Mouse (Mus musculus) heart, embryonic 10.5 days (tissue): Measurements from ENCODE around the gene Mtmr10. TPM values are rescaled to one million over a fixed set of nuclear protein-coding genes. Genes with fewer than 3 reads are reported as not detected.
A peak's percentile ranks its signal among the peaks of the same experiment; 100 is the strongest.

Experiments used
- DNase-seq: peaks from one replicate; pipeline ENCODE4 v3.0.0-alpha.2; 2017; ENCODE audit warnings: low spot score
- H3K27ac ChIP-seq: fragments of 300-500 bp; sonication (generic); 2 replicates; pipeline ENCODE4 v1.5.1; 2016; ENCODE audit warnings: mild to moderate bottlenecking
- H3K27me3 ChIP-seq: fragments of 300-500 bp; sonication (generic); 2 replicates; pipeline ENCODE4 v1.6.1; 2016; ENCODE audit warnings: mild to moderate bottlenecking; ENCODE audit not compliant: poor library complexity, insufficient read depth, severe bottlenecking
- H3K36me3 ChIP-seq: fragments of 300-500 bp; sonication (generic); 2 replicates; pipeline ENCODE4 v1.6.1; 2016; ENCODE audit warnings: mild to moderate bottlenecking, moderate library complexity
- H3K4me1 ChIP-seq: fragments of 300-500 bp; sonication (generic); 2 replicates; pipeline ENCODE4 v1.6.1; 2016; ENCODE audit warnings: mild to moderate bottlenecking
- H3K4me3 ChIP-seq: fragments of 300-500 bp; sonication (generic); 2 replicates; pipeline ENCODE4 v1.5.1; 2016; ENCODE audit warnings: mild to moderate bottlenecking, moderate library complexity
- H3K9me3 ChIP-seq: fragments of 300-500 bp; sonication (generic); 2 replicates; pipeline ENCODE4 v1.6.1; 2016; ENCODE audit warnings: mild to moderate bottlenecking, moderate library complexity
- WGBS: fragments of 180-500 bp; shearing (Covaris S2); methylation state at CpG from one replicate; pipeline ENCODE4 v1.1.7; 2016; 5-methylcytosine and 5-hydroxymethylcytosine counted together
- polyA plus RNA-seq: library from polyadenylated mRNA; unstranded; fragments of >200 nt; fragmentation: Nextera tagmentation; extraction: Ambion mirVana; gene quantifications from 2 replicates; pipeline ENCODE4 v1.2.1, GENCODE M21; 2016

Mtmr10 gene
- polyA plus RNA-seq, 1 experiment from 2014 or later, result 7.0 TPM

GRCm38 (mm10) chr7:64265502-64266279 is 21.8 kb upstream of the Mtmr10 start:
- peaks cover 26% of the 10 kb centered on the region for H3K27me3 ChIP-seq
- peaks cover 6% of the 10 kb centered on the region; the same call in 1 of the 2 replicates for H3K9me3 ChIP-seq
- H3K4me1 ChIP-seq, result peaks cover 5% of the 10 kb centered on the region; the same call in 1 of the 2 replicates
- WGBS, result 73% methylated on average over 13 of the region's 13 CpGs
- no peak overlapping the region for H3K27ac ChIP-seq
- no peak overlapping the region for H3K4me3 ChIP-seq
- DNase-seq, result no peak
- no peaks in the 10 kb centered on the region for H3K36me3 ChIP-seq

DNA sequence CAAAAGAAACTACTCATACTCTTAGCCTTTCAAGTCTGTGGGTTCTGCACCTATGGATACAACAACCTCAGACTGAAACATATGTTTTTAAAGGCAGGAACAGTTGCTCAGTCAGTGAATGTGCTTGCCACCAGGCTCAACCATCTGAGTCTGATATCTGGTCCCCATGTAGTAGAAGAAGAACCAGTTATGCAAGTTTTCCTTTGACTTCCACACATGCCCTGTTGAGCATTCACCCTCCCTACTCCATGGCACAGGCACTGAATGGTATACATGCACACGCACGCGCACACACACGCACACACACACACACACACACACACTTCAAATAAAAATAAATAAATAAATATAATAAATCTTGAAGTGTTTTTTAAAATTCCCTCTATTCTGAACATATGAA is 20.9 kb upstream of the Mtmr10 start:
- Histone ChIP-seq H3K27ac (no peak overlapping the region), H3K4me1 (peaks cover 5% of the 10 kb centered on the region; the same call in 1 of the 2 replicates), H3K36me3 (no peaks in the 10 kb centered on the region), H3K9me3 (peaks cover 6% of the 10 kb centered on the region; the same call in 1 of the 2 replicates), H3K27me3 (peaks cover 26% of the 10 kb centered on the region), H3K4me3 (no peak overlapping the region)
- 94% methylated on average over 4 of the region's 4 CpGs for WGBS
- DNase-seq, result no peak

- Histone ChIP-seq H3K4me1 (peaks cover 5% of the 10 kb centered on the region; the same call in 1 of the 2 replicates), H3K36me3 (no peaks in the 10 kb centered on the region), H3K9me3 (no peaks in the 10 kb centered on the region), H3K27me3 (peaks cover 26% of the 10 kb centered on the region), H3K27ac (no peak overlapping the region), H3K4me3 (no peak overlapping the region)
- 59% methylated on average over 4 of the region's 4 CpGs for WGBS
- DNase-seq, result no peak
These were observed 15.5 kb upstream of the Mtmr10 start for GRCm38 (mm10) chr7:64271926-64272325.

- no peak for DNase-seq
- Histone ChIP-seq H3K27ac (no peak overlapping the region), H3K4me1 (no peaks in the 10 kb centered on the region), H3K9me3 (no peaks in the 10 kb centered on the region), H3K4me3 (no peak overlapping the region), H3K27me3 (no peaks in the 10 kb centered on the region), H3K36me3 (no peaks in the 10 kb centered on the region)
- WGBS, result 78% methylated on average over 4 of the region's 4 CpGs
These were observed 11.9 kb upstream of the Mtmr10 start for GRCm38 (mm10) chr7:64275518-64275917.

DNA sequence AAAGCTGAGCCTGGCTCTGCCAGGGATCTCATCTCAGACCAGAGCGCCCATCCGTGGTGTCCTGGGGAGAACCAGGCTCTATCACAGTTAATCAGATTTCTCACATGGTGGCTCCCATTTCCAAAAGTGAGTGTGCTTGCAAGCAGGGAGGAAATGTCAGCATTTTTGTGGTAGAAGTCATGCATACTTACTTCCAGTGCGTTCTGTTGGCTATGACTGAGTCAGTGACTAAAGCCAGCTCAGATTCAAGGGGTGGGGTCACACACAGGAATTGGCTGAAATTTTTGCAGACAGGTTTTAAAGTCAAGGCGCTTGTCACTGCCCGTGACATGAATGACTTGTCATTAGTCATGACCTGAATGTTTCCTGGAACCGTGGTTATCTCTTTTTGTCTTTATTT is 10.5 kb upstream of the Mtmr10 start:
- H3K4me1 ChIP-seq, result no peaks in the 10 kb centered on the region
- no peaks in the 10 kb centered on the region for H3K9me3 ChIP-seq
- H3K27ac ChIP-seq, result no peak overlapping the region
- no peak for DNase-seq
- H3K4me3 ChIP-seq, result no peak overlapping the region
- WGBS, result 46% methylated on average over 6 of the region's 6 CpGs
- no peaks in the 10 kb centered on the region for H3K27me3 ChIP-seq
- no peaks in the 10 kb centered on the region for H3K36me3 ChIP-seq

DNA sequence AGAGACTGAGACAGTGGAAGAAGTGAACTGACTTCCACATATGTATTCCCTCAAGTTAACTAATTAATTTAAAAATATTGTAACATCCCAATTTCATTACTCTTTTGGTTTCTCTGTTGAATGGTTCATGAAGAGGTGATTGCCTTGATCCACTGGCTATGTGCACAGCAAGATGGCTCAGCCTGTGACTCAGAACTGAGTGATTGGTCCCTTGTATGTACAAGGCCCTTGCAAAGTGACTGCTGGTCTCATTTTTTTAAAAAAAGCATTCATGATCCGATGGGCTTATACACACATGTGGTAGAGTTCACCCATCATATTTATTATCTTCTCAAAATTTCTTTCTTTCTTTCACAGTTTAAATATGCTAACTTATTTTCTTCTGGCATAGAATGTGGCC is 8.9 kb upstream of the Mtmr10 start:
- H3K4me3 ChIP-seq, result no peak overlapping the region
- H3K27ac ChIP-seq, result no peak overlapping the region
- H3K4me1 ChIP-seq, result no peaks in the 10 kb centered on the region
- no peaks in the 10 kb centered on the region for H3K36me3 ChIP-seq
- no peaks in the 10 kb centered on the region for H3K9me3 ChIP-seq
- WGBS, result 81% methylated on average over 1 of the region's 1 CpGs
- H3K27me3 ChIP-seq, result no peaks in the 10 kb centered on the region
- no peak for DNase-seq

GRCm38 (mm10) chr7:64279548-64279947 is 7.9 kb upstream of the Mtmr10 start:
- no peaks in the 10 kb centered on the region for H3K27me3 ChIP-seq
- no peak overlapping the region for H3K4me3 ChIP-seq
- H3K36me3 ChIP-seq, result no peaks in the 10 kb centered on the region
- 77% methylated on average over 3 of the region's 3 CpGs for WGBS
- H3K27ac ChIP-seq, result no peak overlapping the region
- DNase-seq, result no peak
- H3K9me3 ChIP-seq, result no peaks in the 10 kb centered on the region
- H3K4me1 ChIP-seq, result peaks cover 4% of the 10 kb centered on the region; the same call in 1 of the 2 replicates

DNA sequence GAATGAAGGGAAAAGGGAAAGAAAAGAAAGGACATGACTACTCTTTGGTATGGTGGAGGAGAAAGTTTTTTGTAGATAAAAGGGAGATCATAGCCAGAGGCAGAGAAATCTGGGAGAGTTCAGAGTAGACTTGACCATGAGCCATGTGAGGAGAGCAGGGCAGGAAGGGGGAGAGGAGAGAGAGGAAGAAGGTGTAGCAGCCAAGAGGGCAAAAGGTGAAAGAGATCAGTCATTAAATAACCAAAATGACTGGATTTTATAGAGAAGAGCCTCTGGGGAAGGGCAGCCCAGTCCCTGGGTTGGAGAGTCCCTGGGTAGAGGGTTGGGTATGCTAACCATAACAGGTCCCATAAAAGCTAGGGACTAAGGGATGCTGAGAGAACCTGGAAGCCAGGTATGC is 887 bp upstream of the Mtmr10 start:
- Histone ChIP-seq H3K4me3 (peak overlapping the region; percentile 90; the same call in 1 of the 2 replicates), H3K27ac (no peak overlapping the region), H3K9me3 (no peaks in the 10 kb centered on the region), H3K27me3 (no peaks in the 10 kb centered on the region), H3K4me1 (peaks cover 4% of the 10 kb centered on the region; the same call in 1 of the 2 replicates), H3K36me3 (no peaks in the 10 kb centered on the region)
- DNase-seq, result no peak

GRCm38 (mm10) chr7:64289416-64289815 is 2.0 kb downstream of the Mtmr10 start:
- H3K36me3 ChIP-seq, result no peaks in the 10 kb centered on the region; the same call in 1 of the 2 replicates
- H3K27ac ChIP-seq, result no peak overlapping the region
- no peaks in the 10 kb centered on the region for H3K4me1 ChIP-seq
- 89% methylated on average over 7 of the region's 7 CpGs for WGBS
- H3K27me3 ChIP-seq, result no peaks in the 10 kb centered on the region
- DNase-seq, result no peak
- no peaks in the 10 kb centered on the region for H3K9me3 ChIP-seq
- H3K4me3 ChIP-seq, result no peak overlapping the region

DNA sequence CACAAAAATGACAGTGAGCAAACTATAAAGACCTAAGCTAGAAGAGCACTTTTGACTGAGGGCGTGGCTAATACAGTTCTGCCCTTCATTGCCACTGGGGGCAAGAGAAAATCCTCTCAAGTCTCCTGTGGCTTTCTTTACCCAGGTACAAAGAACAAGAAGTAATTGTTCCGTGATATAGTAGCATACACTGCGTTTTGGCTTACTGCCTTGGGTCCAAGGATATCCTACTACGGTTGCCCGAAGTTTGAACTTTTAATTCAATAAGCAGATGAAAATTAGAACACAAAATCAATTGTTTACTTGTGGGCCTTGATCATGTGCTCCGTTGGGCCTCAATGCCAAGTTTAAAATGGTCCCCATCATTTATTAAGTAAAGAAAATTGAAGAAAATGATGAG is 3.0 kb downstream of the Mtmr10 start:
- H3K9me3 ChIP-seq, result no peaks in the 10 kb centered on the region
- H3K36me3 ChIP-seq, result no peaks in the 10 kb centered on the region; the same call in 1 of the 2 replicates
- WGBS, result 91% methylated on average over 6 of the region's 6 CpGs
- H3K27ac ChIP-seq, result no peak overlapping the region
- H3K27me3 ChIP-seq, result no peaks in the 10 kb centered on the region
- H3K4me1 ChIP-seq, result 0 out of 2 replicates have a peak, but pooled peaks cover 2% of the 10 kb centered on the region
- no peak for DNase-seq
- no peak overlapping the region for H3K4me3 ChIP-seq

GRCm38 (mm10) chr7:64291722-64292121 is 4.3 kb downstream of the Mtmr10 start:
- Histone ChIP-seq H3K27ac (no peak overlapping the region), H3K27me3 (no peaks in the 10 kb centered on the region), H3K4me3 (no peak overlapping the region), H3K9me3 (no peaks in the 10 kb centered on the region), H3K4me1 (0 out of 2 replicates have a peak, but pooled peaks cover 3% of the 10 kb centered on the region), H3K36me3 (no peaks in the 10 kb centered on the region; the same call in 1 of the 2 replicates)
- DNase-seq, result no peak
- 95% methylated on average over 10 of the region's 10 CpGs for WGBS

DNA sequence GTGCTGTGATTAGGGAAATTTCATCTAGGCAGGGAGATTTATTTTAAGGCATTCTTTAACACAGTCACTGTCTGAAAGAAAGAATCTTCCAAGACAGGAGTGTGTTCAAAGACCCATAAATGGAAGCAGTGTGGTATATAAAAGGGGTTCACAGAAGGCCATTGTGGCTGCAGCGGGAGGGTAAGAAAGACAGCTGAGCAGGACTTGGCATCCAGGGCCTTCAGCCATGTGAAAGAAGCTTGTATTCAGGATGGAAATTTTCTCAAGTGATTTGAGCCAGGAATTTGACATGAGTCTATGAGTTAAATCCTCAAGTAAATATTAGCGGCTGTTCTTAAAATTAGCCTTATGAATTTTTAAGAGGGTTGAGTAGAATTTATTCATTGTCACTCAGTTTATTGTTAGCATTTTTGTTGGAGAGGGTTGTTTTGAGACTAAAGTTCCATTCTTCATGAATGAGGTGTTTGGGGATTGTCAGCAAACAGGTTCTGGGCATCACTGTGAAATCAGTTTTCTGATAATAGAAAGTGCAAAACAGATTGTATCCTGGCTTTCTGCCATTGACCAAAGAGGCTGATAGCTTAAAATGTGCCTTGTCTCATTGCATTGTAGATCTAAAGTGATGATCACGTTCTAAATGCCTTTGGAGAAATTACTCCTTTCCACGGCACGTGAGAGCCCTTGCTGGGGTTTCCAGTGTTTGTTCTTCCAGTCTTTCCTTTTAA is 9.0 kb downstream of the Mtmr10 start:
- no peak overlapping the region for H3K4me3 ChIP-seq
- no peaks in the 10 kb centered on the region for H3K9me3 ChIP-seq
- H3K27ac ChIP-seq, result no peak overlapping the region
- DNase-seq, result no peak
- H3K4me1 ChIP-seq, result 0 out of 2 replicates have a peak, but pooled peaks cover 3% of the 10 kb centered on the region
- 78% methylated on average over 5 of the region's 5 CpGs for WGBS
- no peaks in the 10 kb centered on the region for H3K27me3 ChIP-seq
- H3K36me3 ChIP-seq, result peaks cover 15% of the 10 kb centered on the region; the same call in 1 of the 2 replicates

GRCm38 (mm10) chr7:64310241-64310640 is 22.8 kb downstream of the Mtmr10 start:
- H3K4me1 ChIP-seq, result no peaks in the 10 kb centered on the region
- 87% methylated on average over 7 of the region's 7 CpGs for WGBS

More at GRCm38 (mm10) chr7:64310241-64310640, 22.8 kb downstream of the Mtmr10 start:
- H3K27ac ChIP-seq, result no peak overlapping the region
- H3K27me3 ChIP-seq, result no peaks in the 10 kb centered on the region
- no peaks in the 10 kb centered on the region for H3K9me3 ChIP-seq
- H3K36me3 ChIP-seq, result peaks cover 10% of the 10 kb centered on the region; the same call in 1 of the 2 replicates
- no peak for DNase-seq
- H3K4me3 ChIP-seq, result no peak overlapping the region
